Mouse (Mus musculus) lung, postnatal 0 days (tissue): Measurements from ENCODE around the gene Arfip2. TPM values are rescaled to one million over a fixed set of nuclear protein-coding genes. Genes with fewer than 3 reads are reported as not detected.

Experiments used
- ATAC-seq: fragments of 200-750 bp; cut with Nextera tagmentation; 2 replicates; pipeline ENCODE4 v1.8.0; 2017; ENCODE audit warnings: moderate library complexity
- DNase-seq: peaks from one replicate; pipeline ENCODE4 v3.0.0-alpha.2; 2016; ENCODE audit warnings: low spot score
- H3K27ac ChIP-seq: fragments of 300-500 bp; sonication (generic); 2 replicates; pipeline ENCODE4 v1.5.1; 2014; ENCODE audit warnings: antibody characterized with exemption, mild to moderate bottlenecking, low read length, mixed read lengths
- H3K27me3 ChIP-seq: fragments of 300-500 bp; sonication (generic); replicated peaks from 2 replicates; pipeline ENCODE4 v1.6.1; 2014; ENCODE audit warnings: low read length, mixed read lengths; ENCODE audit not compliant: insufficient read depth
- H3K36me3 ChIP-seq: fragments of 300-500 bp; sonication (generic); 2 replicates; pipeline ENCODE4 v1.6.1; 2014; ENCODE audit warnings: low read length, mixed read lengths; ENCODE audit not compliant: insufficient read depth
- H3K4me1 ChIP-seq: fragments of 300-500 bp; sonication (generic); 2 replicates; pipeline ENCODE4 v1.6.1; 2014; ENCODE audit warnings: antibody characterized with exemption, low read depth, low read length, mixed read lengths; ENCODE audit not compliant: insufficient read depth
- H3K4me2 ChIP-seq: fragments of 300-500 bp; sonication (generic); replicated peaks from 2 replicates; pipeline ENCODE4 v1.6.1; 2014; ENCODE audit warnings: low read depth, mild to moderate bottlenecking, low read length, moderate library complexity, mixed read lengths
- H3K4me3 ChIP-seq: fragments of 300-500 bp; sonication (generic); 2 replicates; pipeline ENCODE4 v1.5.1; 2014; ENCODE audit warnings: low read depth, low read length
- H3K9ac ChIP-seq: fragments of 300-500 bp; sonication (generic); replicated peaks from 2 replicates; pipeline ENCODE4 v1.6.1; 2014; ENCODE audit warnings: low read depth, mild to moderate bottlenecking
- H3K9me3 ChIP-seq: fragments of 300-500 bp; sonication (generic); 2 replicates; pipeline ENCODE4 v1.6.1; 2016; ENCODE audit warnings: low read length, mixed read lengths
- CTCF ChIP-seq: IDR thresholded peaks from 2 replicates; pipeline ENCODE4 v1.5.1; 2016; ENCODE audit warnings: antibody characterized with exemption, mild to moderate bottlenecking
- EP300 ChIP-seq: IDR thresholded peaks from 2 replicates; pipeline ENCODE4 v1.6.1; 2016; ENCODE audit warnings: antibody characterized with exemption, mild to moderate bottlenecking, control low read depth
- WGBS: fragments of 180-500 bp; shearing (Covaris S2); extraction: QIAGEN DNeasy Blood & Tissue Kit; methylation state at CpG from one replicate; pipeline ENCODE4 v1.1.7; 2014; 5-methylcytosine and 5-hydroxymethylcytosine counted together
- polyA plus RNA-seq: library from polyadenylated mRNA; unstranded; fragments of >200 nt; fragmentation: Nextera tagmentation; extraction: Ambion mirVana; gene quantifications from 2 replicates; pipeline ENCODE4 v1.2.1, GENCODE M21; 2015

Gene Arfip2
- polyA plus RNA-seq, 1 experiment from 2014 or later: 52.7 TPM

DNA sequence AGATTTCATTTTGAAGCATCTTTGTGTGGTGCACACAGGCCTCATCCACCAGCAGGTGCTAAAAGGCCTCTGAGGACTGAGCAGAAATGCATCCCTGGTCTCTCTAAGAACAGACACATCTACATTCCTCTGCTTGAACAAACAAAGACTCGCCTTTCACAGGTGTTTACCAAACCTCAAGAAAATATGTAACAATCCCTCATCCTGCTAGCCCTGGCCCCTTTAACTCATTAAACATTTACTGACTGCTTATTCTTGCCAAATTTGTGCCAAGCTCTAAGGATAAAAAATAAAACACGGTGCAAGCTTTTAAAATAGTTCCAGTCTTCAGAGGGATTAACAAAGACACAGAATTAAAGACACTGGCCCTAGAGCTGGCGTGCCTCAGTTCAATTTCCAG is 20.5 kb downstream of the Arfip2 start:
- peak; percentile 43 for ATAC-seq
- no peaks in the 10 kb centered on the region for H3K27me3 ChIP-seq
- H3K27ac ChIP-seq: peak overlapping the region; percentile 86
- peaks cover 7% of the 10 kb centered on the region; the same call in 1 of the 2 replicates for H3K4me1 ChIP-seq
- DNase-seq: peak; percentile 73
- WGBS: 49% methylated on average over 3 of the region's 3 CpGs
- TF ChIP-seq EP300 (peak; percentile 89), CTCF (peak; percentile 36; the same call in 1 of the 2 replicates)
- H3K4me2 ChIP-seq: no peak overlapping the region
- no peaks in the 10 kb centered on the region for H3K9me3 ChIP-seq
- peaks cover 40% of the 10 kb centered on the region for H3K36me3 ChIP-seq
- H3K9ac ChIP-seq: no peak overlapping the region
- H3K4me3 ChIP-seq: no peak overlapping the region

GRCm38 (mm10) chr7:105617810-105618209 is 22.4 kb downstream of the Arfip2 start:
- H3K27me3 ChIP-seq: no peaks in the 10 kb centered on the region
- no peak for DNase-seq
- H3K4me3 ChIP-seq: no peak overlapping the region
- H3K27ac ChIP-seq: no peak overlapping the region
- no peak for ATAC-seq
- peaks cover 48% of the 10 kb centered on the region for H3K36me3 ChIP-seq
- WGBS: 95% methylated on average over 22 of the region's 22 CpGs
- no peak overlapping the region for H3K9ac ChIP-seq
- peaks cover 7% of the 10 kb centered on the region; the same call in 1 of the 2 replicates for H3K4me1 ChIP-seq
- no peak overlapping the region for H3K4me2 ChIP-seq
- H3K9me3 ChIP-seq: no peaks in the 10 kb centered on the region
- TF ChIP-seq EP300: no peak
- TF ChIP-seq CTCF: no peak

- Histone ChIP-seq H3K36me3 (peaks cover 52% of the 10 kb centered on the region), H3K4me2 (no peak overlapping the region), H3K4me3 (no peak overlapping the region), H3K4me1 (peaks cover 7% of the 10 kb centered on the region; the same call in 1 of the 2 replicates), H3K9ac (no peak overlapping the region), H3K9me3 (no peaks in the 10 kb centered on the region), H3K27me3 (no peaks in the 10 kb centered on the region), H3K27ac (peak overlapping the region; percentile 68)
- no peak for ATAC-seq
- no peak for TF ChIP-seq CTCF
- no peak for TF ChIP-seq EP300
- WGBS: 62% methylated on average over 6 of the region's 6 CpGs
- no peak for DNase-seq
Measured at GRCm38 (mm10) chr7:105616561-105616960, 23.7 kb downstream of the Arfip2 start.

GRCm38 (mm10) chr7:105615720-105616119 is 24.5 kb downstream of the Arfip2 start:
- 53% methylated on average over 1 of the region's 1 CpGs for WGBS
- peak; percentile 52 for ATAC-seq

GRCm38 (mm10) chr7:105614400-105614799 is 25.8 kb downstream of the Arfip2 start:
- Histone ChIP-seq H3K9ac (no peak overlapping the region), H3K9me3 (no peaks in the 10 kb centered on the region), H3K4me1 (no peaks in the 10 kb centered on the region; the same call in 1 of the 2 replicates), H3K4me3 (no peak overlapping the region), H3K27ac (no peak overlapping the region), H3K4me2 (no peak overlapping the region), H3K27me3 (no peaks in the 10 kb centered on the region), H3K36me3 (peaks cover 62% of the 10 kb centered on the region)
- no peak for ATAC-seq
- TF ChIP-seq EP300: no peak
- TF ChIP-seq CTCF: no peak
- DNase-seq: no peak
- WGBS: 100% methylated on average over 1 of the region's 1 CpGs

More at GRCm38 (mm10) chr7:105615720-105616119, 24.5 kb downstream of the Arfip2 start:
- DNase-seq: peak; percentile 59
- Histone ChIP-seq H3K4me1 (peaks cover 4% of the 10 kb centered on the region; the same call in 1 of the 2 replicates), H3K4me2 (no peak overlapping the region), H3K9me3 (no peaks in the 10 kb centered on the region), H3K4me3 (no peak overlapping the region), H3K9ac (no peak overlapping the region), H3K36me3 (peaks cover 60% of the 10 kb centered on the region), H3K27ac (peak overlapping the region; percentile 68), H3K27me3 (no peaks in the 10 kb centered on the region)
- no peak; the same call in 1 of the 2 replicates for TF ChIP-seq EP300
- TF ChIP-seq CTCF: peak; percentile 25

DNA sequence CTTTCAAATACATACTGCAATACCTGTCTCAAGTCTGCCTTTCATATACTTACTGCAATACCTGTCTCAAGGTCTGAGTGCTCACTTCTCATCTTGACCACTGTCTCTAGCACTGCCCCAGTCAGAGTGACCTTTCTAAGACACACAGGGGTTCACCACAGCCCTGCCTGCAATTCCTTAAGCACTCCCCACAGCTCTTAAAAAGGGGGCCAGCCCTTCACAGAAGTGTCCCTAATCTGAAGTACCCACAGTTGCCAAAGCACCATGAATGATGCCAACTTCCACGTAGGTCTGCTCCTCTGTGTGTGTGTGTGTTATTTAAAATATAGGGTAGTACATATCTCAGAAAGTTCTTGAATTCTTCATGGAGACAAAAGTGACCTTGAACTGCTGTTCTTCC is 28.4 kb downstream of the Arfip2 start:
- TF ChIP-seq EP300: no peak
- TF ChIP-seq CTCF: no peak
- Histone ChIP-seq H3K36me3 (peaks cover 38% of the 10 kb centered on the region), H3K4me2 (no peak overlapping the region), H3K4me1 (no peaks in the 10 kb centered on the region; the same call in 1 of the 2 replicates), H3K27me3 (no peaks in the 10 kb centered on the region), H3K9ac (no peak overlapping the region), H3K9me3 (no peaks in the 10 kb centered on the region), H3K27ac (no peak overlapping the region), H3K4me3 (no peak overlapping the region)
- peak; percentile 34 for ATAC-seq
- peak; percentile 34 for DNase-seq
- 44% methylated on average over 1 of the region's 1 CpGs for whole genome bisulfite sequencing

DNA sequence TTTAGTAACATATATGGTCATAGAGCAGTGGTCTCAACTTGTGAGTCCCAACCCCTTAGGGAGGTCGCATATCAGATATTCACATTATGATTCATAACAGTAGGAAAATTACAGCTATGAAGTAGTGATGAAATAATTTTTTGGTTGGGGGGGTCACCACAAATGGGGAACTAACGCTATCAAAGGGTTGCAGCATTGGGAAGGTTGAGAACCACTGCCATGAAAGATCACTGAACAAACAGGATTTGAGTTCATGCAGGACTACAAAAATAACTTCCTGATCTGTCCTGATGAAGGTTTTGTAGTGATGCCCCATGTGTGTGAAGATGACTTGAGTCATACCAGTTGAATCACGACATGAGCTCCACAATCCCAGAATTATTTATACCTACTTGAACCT is 31.7 kb downstream of the Arfip2 start:
- no peaks in the 10 kb centered on the region for H3K27me3 ChIP-seq
- DNase-seq (no peak), ATAC-seq (no peak)
- no peaks in the 10 kb centered on the region for H3K9me3 ChIP-seq
- H3K4me2 ChIP-seq: no peak overlapping the region
- TF ChIP-seq CTCF (no peak), EP300 (no peak)
- H3K27ac ChIP-seq: no peak overlapping the region
- peaks cover 22% of the 10 kb centered on the region; the same call in 1 of the 2 replicates for H3K36me3 ChIP-seq
- H3K9ac ChIP-seq: no peak overlapping the region
- 84% methylated on average over 3 of the region's 3 CpGs for WGBS
- no peaks in the 10 kb centered on the region for H3K4me1 ChIP-seq
- H3K4me3 ChIP-seq: no peak overlapping the region
